Mouse (Mus musculus) small intestine, adult 2 months (tissue): ENCODE measurements around the gene Mnat1.

Experiments
- CTCF ChIP-seq: fragments of 200-500 bp; IDR thresholded peaks from 2 replicates; pipeline ENCODE4 v1.5.1; 2012; ENCODE audit warnings: low read depth, mild to moderate bottlenecking, control low read depth, inconsistent platforms, low read length, moderate library complexity, mixed read lengths; ENCODE audit not compliant: insufficient replicate concordance, insufficient read length; ENCODE audit errors: extremely low read depth
- POLR2A ChIP-seq: fragments of 200-500 bp; IDR thresholded peaks from 2 replicates; pipeline ENCODE4 v1.6.1; 2012; ENCODE audit warnings: low read depth, mild to moderate bottlenecking, control low read depth, inconsistent platforms, low read length, moderate library complexity

- no peak for TF ChIP-seq CTCF
- no peak for TF ChIP-seq POLR2A
Measured at GRCm38 (mm10) chr12:73298621-73299020, 175.1 kb downstream of the Mnat1 start.
